Comparison of ENCODE assay signal across 18 mouse cellular contexts in the genomic region with DNA sequence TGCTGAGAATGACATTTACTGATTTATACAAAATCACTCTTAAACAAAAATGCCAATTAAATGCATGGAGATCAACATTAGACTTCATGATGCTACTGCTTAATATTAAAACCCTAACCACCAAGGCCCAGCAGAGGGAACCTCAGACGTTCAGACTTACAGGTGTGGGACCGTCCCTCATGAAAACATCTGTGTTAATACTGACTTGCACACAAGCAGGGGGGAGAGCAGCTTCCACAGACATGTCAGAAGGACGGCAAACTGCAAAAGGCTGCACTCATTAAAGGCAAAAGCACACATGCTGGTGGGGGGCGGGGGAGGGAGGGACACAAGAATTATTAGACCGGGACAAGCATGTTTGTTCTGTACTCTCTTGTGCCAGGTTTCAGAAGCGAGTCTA.
"Had no signal": no experiment of that assay in that cellular context is flagged by ENCODE, and none has a peak within 500 bp of the region (broad histone marks: within the 10 kb centered on the region; RNA-seq: fewer than 3 reads in every experiment).

No protein-coding gene starts in this region.

- DNase-seq: liver, postnatal 0 days; lung, adult 2 months; lung, postnatal 14 days; lung, postnatal 36 days; right cerebral cortex, postnatal 14 days; thymus, adult 2 months; thymus, postnatal 25 days; thymus, postnatal 4 days had no signal

- H3K9me3 ChIP-seq: lung, embryonic 15.5 days; neural tube, embryonic 12.5 days; stomach, embryonic 15.5 days had no signal

- H3K9ac ChIP-seq: liver, postnatal 0 days; lung, embryonic 15.5 days; midbrain, embryonic 13.5 days; neural tube, embryonic 12.5 days; stomach, embryonic 15.5 days had no signal

- H3K27me3 ChIP-seq: lung, embryonic 15.5 days; megakaryocyte, embryonic 14.5 days; midbrain, embryonic 13.5 days; neural tube, embryonic 12.5 days; stomach, embryonic 15.5 days had no signal

- H3K27ac ChIP-seq: lung, embryonic 15.5 days; macrophage; midbrain, embryonic 13.5 days; neural tube, embryonic 12.5 days; stomach, embryonic 15.5 days; stomach, postnatal 0 days had no signal

- H3K4me3 ChIP-seq: lung, embryonic 15.5 days; megakaryocyte, embryonic 14.5 days; midbrain, embryonic 13.5 days; neural tube, embryonic 12.5 days; stomach, embryonic 15.5 days had no signal

- H3K4me1 ChIP-seq: lung, embryonic 15.5 days; megakaryocyte, embryonic 14.5 days; midbrain, embryonic 13.5 days; neural tube, embryonic 12.5 days; stomach, embryonic 15.5 days had no signal

- H3K4me2 ChIP-seq: lung, embryonic 15.5 days; midbrain, embryonic 11.5 days; midbrain, embryonic 13.5 days; neural tube, embryonic 12.5 days; stomach, embryonic 15.5 days had no signal

- ATAC-seq: liver, postnatal 0 days; lung, postnatal 0 days; midbrain, embryonic 13.5 days; midbrain, embryonic 16.5 days had no signal
